Mouse (Mus musculus) bone marrow, adult 2 months (tissue): ENCODE measurements around the gene D10Jhu81e. TPM values are rescaled to one million over a fixed set of nuclear protein-coding genes. Genes with fewer than 3 reads are reported as not detected.

Source experiments
- H3K27ac ChIP-seq: fragments of 200-500 bp; 2 replicates; pipeline ENCODE4 v1.5.1; 2012; ENCODE audit warnings: low read depth, mild to moderate bottlenecking, control low read depth, inconsistent platforms, low read length; ENCODE audit not compliant: control insufficient read depth, poor library complexity, insufficient read depth
- H3K4me1 ChIP-seq: fragments of 200-500 bp; 2 replicates; pipeline ENCODE4 v1.6.1; 2011; ENCODE audit warnings: low read length; ENCODE audit not compliant: control insufficient read depth, insufficient read depth
- H3K4me3 ChIP-seq: fragments of 200-500 bp; replicated peaks from 2 replicates; pipeline ENCODE3; 2011; ENCODE audit warnings: mild to moderate bottlenecking, low read depth, low read length, control low read depth; ENCODE audit not compliant: control insufficient read depth
- CTCF ChIP-seq: fragments of 200-500 bp; IDR thresholded peaks from 2 replicates; pipeline ENCODE4 v1.5.1; 2011; ENCODE audit warnings: low read length, control low read depth; ENCODE audit not compliant: control insufficient read depth, insufficient read depth
- POLR2A ChIP-seq: fragments of 200-500 bp; IDR thresholded peaks from 2 replicates; pipeline ENCODE4 v1.6.1; 2011; ENCODE audit warnings: low read depth, mild to moderate bottlenecking, control low read depth, low read length, borderline replicate concordance; ENCODE audit not compliant: control insufficient read depth
- WGBS: fragments of 180-500 bp; shearing (Covaris S2); methylation state at CpG from one replicate; pipeline ENCODE4 v1.1.7; 2018; 5-methylcytosine and 5-hydroxymethylcytosine counted together
- polyA plus RNA-seq: library from polyadenylated mRNA; stranded (reverse); fragments of >200 nt; gene quantifications from 2 replicates; pipeline ENCODE4 v1.2.4, GENCODE M21; 2011; ENCODE audit warnings: low replicate concordance; ENCODE audit not compliant: missing spikeins, insufficient read depth, insufficient read length

Gene D10Jhu81e
- polyA plus RNA-seq, 1 experiment = 31.3 TPM

DNA sequence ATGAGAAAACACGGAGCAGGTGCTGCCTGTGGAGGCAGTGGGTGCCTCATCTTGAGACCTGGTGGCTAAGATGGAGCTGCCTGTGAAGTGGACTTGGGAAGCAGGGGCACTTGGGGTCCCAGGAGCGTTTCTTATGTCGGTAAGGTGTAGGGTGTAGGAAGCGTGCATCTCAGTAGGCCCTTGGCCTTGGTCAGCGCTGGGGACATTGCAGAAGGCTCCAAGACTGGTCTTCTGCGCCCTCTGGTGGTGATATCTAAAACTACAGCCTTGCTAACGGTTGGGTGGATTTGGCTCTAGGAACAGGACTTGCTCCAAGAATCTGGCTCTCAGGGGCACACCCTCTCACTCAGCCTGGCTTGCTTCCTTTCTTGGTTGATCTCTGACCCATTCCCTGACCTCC lies 9.7 kb downstream of the D10Jhu81e start:
- H3K4me3 ChIP-seq = peak overlapping the region; percentile 0
- peak overlapping the region; percentile 53 for H3K27ac ChIP-seq
- TF ChIP-seq POLR2A (no peak), CTCF (peak; percentile 92)
- WGBS = 4% methylated on average over 7 of the region's 7 CpGs
- H3K4me1 ChIP-seq = peaks cover 11% of the 10 kb centered on the region

DNA sequence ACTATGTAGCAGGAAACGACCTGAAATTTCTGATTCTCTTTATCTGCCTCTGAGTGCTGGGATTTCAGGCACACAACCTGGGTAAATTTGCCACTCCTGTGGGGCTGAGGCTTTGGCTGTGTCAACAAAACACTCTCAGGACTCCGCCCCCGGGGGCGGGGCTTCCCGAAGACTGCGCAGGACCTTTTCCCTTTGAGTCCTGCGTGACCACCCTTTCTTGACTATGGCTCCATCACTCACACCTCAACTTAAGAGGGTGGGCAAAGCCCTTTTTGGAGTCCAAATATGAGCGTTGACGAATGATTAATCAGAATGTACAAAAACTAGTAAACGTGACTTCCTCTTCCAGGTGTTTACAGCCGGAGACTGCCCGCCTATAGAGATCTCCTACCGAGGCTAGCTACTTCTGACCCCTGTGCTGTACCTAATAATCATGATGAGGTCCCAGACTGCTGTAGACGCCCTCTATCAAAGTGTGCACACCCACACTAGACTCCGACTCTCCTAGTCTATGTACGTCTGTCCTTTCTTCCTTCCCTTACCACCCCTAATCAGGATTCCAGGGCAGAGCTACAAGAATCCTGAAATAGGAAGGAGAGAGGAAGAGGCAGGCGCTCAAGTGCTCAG lies 10.2 kb downstream of the D10Jhu81e start:
- TF ChIP-seq CTCF (no peak), POLR2A (no peak)
- WGBS = 5% methylated on average over 17 of the region's 17 CpGs
- H3K4me1 ChIP-seq = peaks cover 11% of the 10 kb centered on the region
- peak overlapping the region; percentile 53 for H3K27ac ChIP-seq
- H3K4me3 ChIP-seq = peak overlapping the region; percentile 40

DNA sequence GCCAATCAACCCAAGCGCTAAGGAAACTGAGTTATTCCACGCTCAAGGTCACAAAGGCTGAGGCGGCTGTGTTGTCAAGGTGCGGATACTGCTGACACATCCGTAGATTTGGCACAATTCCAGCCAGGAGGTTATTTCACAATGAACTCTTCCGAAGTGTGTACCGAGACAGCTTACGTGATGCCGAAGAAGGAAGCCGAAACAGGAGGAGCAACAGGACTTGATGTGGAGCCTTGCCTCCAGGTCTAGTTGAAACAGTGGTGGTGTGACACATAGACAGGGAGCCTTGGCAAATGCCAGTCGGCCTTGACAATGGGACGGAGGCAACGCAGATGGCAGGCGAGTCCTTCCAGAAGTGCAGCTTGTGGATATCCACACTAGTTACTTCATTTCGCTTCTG lies 11.5 kb downstream of the D10Jhu81e start:
- 72% methylated on average over 15 of the region's 15 CpGs for WGBS
- H3K27ac ChIP-seq = no peak overlapping the region
- TF ChIP-seq POLR2A = no peak
- no peak overlapping the region for H3K4me3 ChIP-seq
- peaks cover 18% of the 10 kb centered on the region for H3K4me1 ChIP-seq

DNA sequence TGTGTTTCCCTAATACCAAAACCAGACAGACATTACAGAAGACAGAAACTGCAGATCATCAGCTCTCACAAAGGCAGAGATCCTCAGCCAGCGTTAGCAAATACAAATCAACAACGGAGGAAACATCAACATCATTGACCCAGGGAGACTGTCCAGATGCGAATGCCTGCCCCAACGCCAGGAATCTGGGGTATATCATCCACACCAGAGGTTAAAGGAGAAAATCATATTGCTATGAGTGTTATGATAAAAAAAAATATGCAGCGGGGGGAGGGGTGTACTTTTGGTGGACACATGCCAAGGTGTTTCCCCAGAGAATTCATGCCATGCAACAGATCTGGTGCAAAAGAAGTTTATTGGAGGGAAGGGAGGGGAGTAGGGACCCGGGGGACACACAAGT lies 12.7 kb downstream of the D10Jhu81e start:
- H3K4me3 ChIP-seq = no peak overlapping the region
- H3K27ac ChIP-seq = no peak overlapping the region
- 72% methylated on average over 6 of the region's 6 CpGs for WGBS
- H3K4me1 ChIP-seq = peaks cover 20% of the 10 kb centered on the region
- no peak for TF ChIP-seq POLR2A
- TF ChIP-seq CTCF = no peak

DNA sequence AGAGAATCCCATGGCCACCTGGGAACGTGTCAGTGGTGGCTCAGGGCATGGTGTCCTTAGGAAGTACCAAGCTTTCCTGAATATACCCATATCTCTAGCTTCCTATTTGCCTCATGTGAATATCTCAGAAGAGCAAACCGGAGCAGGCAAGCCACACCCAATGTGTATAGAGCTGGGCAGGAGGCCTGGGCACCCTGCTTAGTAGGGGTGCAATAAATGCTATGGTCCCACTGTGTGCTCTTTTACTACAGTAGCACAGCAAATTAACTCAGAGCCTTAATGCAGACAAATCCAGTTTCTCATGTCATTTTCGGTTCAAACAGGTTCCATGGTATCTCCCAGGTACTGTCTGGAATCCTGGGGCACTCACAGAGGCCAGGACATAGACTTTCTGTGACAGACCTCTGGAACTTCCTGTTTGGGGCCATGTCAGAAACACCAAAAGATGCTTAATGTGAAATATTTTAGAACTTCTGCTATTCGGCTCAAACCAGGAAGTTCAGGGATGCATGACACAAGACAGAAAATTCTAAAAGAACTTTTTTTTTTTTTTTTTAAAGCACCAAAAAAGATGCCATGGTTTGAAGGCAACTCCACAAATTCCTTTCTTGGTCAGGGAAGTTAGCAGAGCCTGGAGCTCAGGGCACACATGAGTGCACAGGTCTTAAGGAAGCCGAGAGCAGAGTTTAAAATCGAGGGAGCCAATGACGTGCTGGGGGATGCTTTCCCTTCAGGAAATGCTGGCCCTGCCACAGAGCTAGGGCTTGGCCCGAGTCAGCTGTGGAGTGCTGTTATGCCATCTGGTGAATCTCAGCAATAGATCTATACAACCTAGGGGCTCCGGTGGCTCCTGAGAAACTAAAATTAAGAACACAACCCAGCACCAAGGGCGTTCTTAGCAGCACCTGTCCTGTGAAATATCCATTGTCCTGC lies 20.5 kb downstream of the D10Jhu81e start:
- Histone ChIP-seq H3K27ac (peak overlapping the region; percentile 87), H3K4me1 (peaks cover 17% of the 10 kb centered on the region), H3K4me3 (no peak overlapping the region)
- WGBS = 13% methylated on average over 10 of the region's 10 CpGs
- TF ChIP-seq POLR2A (no peak), CTCF (no peak)

DNA sequence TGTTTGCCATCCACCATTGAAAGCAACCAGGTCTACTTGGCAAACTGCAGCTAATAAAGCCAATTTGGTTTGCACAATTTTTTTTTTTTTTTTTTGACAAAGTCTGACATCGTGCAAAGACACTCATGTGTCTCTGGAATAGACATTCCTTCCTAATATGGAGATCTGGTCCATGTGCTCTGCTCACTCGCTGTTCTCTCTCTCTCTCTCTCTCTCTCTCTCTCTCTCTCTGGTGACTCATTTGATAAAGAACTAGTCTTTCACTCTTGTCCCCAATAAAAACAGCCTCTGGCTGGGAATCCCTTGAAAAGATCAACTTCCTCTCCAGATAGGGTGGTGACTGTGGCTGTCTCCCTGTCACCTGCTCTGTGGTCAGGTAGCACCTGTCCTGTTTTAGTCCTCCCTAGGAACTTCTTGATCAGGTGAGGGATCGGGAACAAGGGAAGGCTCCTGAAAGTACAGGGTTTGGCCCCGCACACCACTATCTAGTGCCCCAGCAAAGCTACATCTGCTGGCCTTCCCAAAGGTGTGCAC lies 21.6 kb downstream of the D10Jhu81e start:
- Histone ChIP-seq H3K27ac (peak overlapping the region; percentile 77), H3K4me1 (peaks cover 15% of the 10 kb centered on the region), H3K4me3 (no peak overlapping the region)
- WGBS = 66% methylated on average over 4 of the region's 4 CpGs
- no peak for TF ChIP-seq POLR2A
- TF ChIP-seq CTCF = no peak

DNA sequence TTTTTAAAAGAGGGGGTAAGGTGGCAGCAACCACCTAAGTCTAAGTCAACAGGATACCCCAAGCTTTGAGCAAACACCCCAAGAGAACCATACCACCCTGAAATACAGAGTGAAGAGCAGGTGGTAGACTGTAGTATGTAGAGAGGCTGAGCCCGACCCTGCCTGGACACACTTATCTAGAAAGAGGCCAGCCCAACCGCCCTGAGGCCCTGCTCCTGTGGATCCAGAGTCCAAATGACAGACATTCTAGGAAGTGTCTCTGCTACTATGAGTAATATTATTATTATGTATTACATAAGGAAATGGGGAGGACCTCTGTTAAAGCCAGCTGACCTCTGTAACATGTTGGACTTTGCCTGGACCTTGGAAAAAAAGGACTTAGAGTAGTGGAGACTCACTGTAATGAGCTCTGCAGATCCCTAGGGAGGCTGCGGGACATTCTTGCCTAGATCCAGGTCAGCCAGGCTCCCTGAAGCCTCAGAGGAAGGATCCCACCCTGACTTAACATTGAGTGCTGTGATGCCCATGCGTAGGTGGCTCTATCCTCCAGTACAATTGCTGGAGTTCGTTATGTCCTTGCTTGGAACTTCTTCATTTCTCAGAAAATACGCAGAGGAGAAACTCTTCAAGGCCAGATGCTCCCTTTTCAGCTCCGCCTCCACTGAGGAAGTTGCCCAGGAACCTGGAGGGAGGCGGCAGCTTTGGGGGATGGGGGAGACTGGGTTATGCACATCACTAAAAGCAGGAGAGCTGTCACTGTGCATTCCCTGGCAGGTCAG lies 25.7 kb downstream of the D10Jhu81e start:
- 31% methylated on average over 8 of the region's 8 CpGs for WGBS
- peaks cover 8% of the 10 kb centered on the region for H3K4me1 ChIP-seq
- H3K27ac ChIP-seq = no peak overlapping the region
- TF ChIP-seq CTCF (no peak), POLR2A (no peak)
- no peak overlapping the region for H3K4me3 ChIP-seq

DNA sequence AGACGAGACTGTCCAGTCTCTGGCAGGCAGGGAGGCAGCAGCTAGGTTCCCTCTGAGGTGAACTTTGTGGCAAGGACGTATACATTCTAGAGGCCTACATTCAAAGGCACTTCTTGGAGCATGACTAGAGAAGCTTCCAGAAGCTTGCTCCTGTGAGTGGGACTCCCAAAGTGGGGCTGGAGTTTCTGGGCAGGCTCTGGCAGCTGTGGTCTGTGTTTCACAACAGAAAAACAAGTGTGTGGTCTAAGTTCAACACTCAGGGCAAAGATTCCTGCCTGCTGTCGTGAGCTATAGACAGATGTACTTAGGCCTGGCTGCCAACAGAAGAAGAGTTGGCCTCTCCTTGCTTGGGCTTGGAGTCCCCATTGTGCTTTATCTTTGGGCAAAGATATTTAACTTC lies 28.7 kb downstream of the D10Jhu81e start:
- Histone ChIP-seq H3K27ac (no peak overlapping the region), H3K4me3 (no peak overlapping the region), H3K4me1 (peaks cover 3% of the 10 kb centered on the region; the same call in 1 of the 2 replicates)
- TF ChIP-seq CTCF = no peak
- TF ChIP-seq POLR2A = no peak
- whole genome bisulfite sequencing = 59% methylated on average over 3 of the region's 3 CpGs
